Mouse (Mus musculus): ENCODE results near the gene Rgs1. TPM values are rescaled to one million over a fixed set of nuclear protein-coding genes. Genes with fewer than 3 reads are reported as not detected.

The Rgs1 gene
- polyA plus RNA-seq (2017; shearing (Covaris generic)) = 369 TPM

DNA sequence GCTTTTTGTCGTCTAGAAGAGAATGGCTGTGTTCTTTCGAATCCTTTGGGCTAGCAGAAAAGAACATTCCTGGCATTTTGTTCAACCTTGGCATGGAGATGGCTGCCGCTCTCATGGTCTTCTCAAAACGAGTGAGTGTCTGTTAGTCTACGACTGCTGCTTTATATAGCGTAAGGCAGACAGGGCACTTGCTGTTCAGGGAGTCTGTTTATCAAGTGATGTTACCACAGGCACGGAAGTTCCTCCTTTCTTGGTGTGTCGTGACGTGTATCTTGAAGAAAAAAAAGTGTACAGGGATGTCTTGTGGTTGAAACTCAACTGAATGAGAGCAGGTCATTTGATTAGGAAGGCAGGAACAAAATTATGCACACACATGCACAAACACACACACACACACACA is at the start of gene Rgs1:
Gene Rgs1 (minus strand): TSS at position 320 of the 400 bp plus-strand sequence.

Other genes with a start within 250 kb of the Rgs1 start
- gene Rgs2, start 245.1 kb downstream of the Rgs1 start, polyA plus RNA-seq (2017; shearing (Covaris generic)) = 51.0 TPM
- gene Rgs13, start 71.9 kb downstream of the Rgs1 start, polyA plus RNA-seq (2017; shearing (Covaris generic)) = 0.19 TPM

Measured in CD4-positive, CD25-positive, alpha-beta regulatory T cell, adult 9 weeks (primary cell).